Mouse (Mus musculus): ENCODE measurements around the gene Fbxw4. TPM values are rescaled to one million over a fixed set of nuclear protein-coding genes. Genes with fewer than 3 reads are reported as not detected.

Gene Fbxw4
- polyA plus RNA-seq, 1 experiment = 15.5 TPM

DNA sequence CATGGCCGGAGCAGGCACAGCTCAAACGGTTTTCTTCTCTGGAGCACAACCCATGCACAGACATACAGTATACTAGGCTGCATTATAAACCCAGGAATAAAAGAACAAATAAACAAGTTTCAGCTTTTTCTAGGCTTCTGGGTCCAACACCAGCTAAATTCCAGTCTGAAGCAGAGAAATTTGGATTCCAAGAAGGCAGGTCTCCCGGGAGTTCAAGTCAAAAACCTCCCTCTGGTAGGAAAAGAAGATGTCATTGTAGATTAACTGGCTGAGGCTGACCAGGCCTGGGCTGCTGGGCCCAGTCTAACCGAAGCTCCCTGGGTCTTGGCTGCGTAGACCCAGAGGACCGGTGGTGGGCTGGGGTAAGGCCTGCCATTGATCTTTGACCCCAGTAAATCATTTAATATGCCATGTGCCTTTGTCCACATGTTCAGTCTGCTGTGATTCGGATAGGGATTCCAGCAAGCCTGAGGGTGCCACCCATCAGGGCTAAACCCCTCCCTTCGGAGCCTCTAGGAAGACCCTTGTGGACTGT lies 31.0 kb upstream of the Fbxw4 start:
- Histone ChIP-seq H3K9ac (ENCODE audit: low read depth, poor library complexity, severe bottlenecking) (no peak overlapping the region), H3K9me3 (replicated peaks; ENCODE audit: control insufficient read depth, insufficient read depth, low read length, poor library complexity, severe bottlenecking) (no peaks in the 10 kb centered on the region), H3K4me3 (ENCODE audit: low read depth, low read length) (no peak overlapping the region), H3K27me3 (ENCODE audit: control insufficient read depth, insufficient read depth, low read length, poor library complexity, severe bottlenecking) (no peaks in the 10 kb centered on the region), H3K36me3 (ENCODE audit: control insufficient read depth, insufficient read depth, low read length, poor library complexity, severe bottlenecking) (no peaks in the 10 kb centered on the region), H3K4me1 (ENCODE audit: control insufficient read depth, insufficient read depth, low read length) (no peaks in the 10 kb centered on the region), H3K27ac (ENCODE audit: insufficient read depth, low read length) (no peak overlapping the region)
- no peak for TF ChIP-seq CTCF (IDR thresholded peaks at IDR 0.05; ENCODE audit: low read depth, low read length)
- TF ChIP-seq POLR2A (IDR thresholded peaks at IDR 0.05; ENCODE audit: insufficient read depth, low read length) = no peak
- no peak for TF ChIP-seq EP300 (IDR thresholded peaks at IDR 0.05; ENCODE audit: insufficient read depth, low read depth, low read length)

DNA sequence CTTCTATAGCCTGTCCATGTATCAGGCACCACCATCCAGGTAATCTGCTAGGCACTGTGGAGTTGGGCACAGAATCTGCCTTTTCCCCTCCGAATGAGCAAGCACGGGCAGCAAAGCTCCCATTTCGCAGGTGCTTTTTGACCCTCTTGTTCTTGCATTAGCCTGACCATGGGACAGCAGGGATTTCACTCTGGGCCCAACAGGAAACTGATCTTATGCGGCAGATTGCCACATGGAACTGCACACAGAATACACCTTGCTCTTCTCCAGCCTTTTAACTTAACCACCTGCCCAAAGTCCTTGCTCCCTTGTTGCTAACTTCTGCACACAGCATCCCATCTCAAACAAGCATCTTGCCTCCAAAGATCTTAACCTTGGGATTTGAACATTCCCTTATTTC lies 26.9 kb upstream of the Fbxw4 start:
- H3K36me3 ChIP-seq (ENCODE audit: control insufficient read depth, insufficient read depth, low read length, poor library complexity, severe bottlenecking) = no peaks in the 10 kb centered on the region

DNA sequence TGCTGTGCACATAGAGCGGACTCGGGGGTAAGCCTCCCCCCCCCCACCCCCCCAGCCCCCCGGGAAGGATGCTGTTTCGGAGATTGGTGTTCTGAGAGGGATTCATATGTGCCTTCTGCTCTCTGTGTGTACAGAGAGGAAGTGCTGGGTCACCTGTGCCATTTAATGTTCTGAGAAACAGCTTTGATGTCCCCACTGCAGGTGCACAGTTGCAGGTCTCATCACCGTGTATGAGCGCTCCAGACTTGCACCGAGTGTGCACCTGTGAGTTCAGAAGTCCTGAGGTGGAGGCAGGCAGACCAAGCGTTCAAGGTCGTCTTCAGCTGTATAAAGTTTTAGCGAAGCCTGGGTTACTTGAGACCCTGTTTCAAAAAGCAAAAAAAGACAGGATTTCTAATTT lies 23.6 kb upstream of the Fbxw4 start:
- no peaks in the 10 kb centered on the region for H3K4me1 ChIP-seq (ENCODE audit: control insufficient read depth, insufficient read depth, low read length)
- no peak overlapping the region for H3K27ac ChIP-seq (ENCODE audit: insufficient read depth, low read length)
- H3K9ac ChIP-seq (ENCODE audit: low read depth, poor library complexity, severe bottlenecking) = no peak overlapping the region
- H3K4me3 ChIP-seq (ENCODE audit: low read depth, low read length) = no peak overlapping the region
- H3K36me3 ChIP-seq (ENCODE audit: control insufficient read depth, insufficient read depth, low read length, poor library complexity, severe bottlenecking) = no peaks in the 10 kb centered on the region
- TF ChIP-seq EP300 (IDR thresholded peaks at IDR 0.05; ENCODE audit: insufficient read depth, low read depth, low read length) = no peak
- TF ChIP-seq CTCF (IDR thresholded peaks at IDR 0.05; ENCODE audit: low read depth, low read length) = no peak
- no peak for TF ChIP-seq POLR2A (IDR thresholded peaks at IDR 0.05; ENCODE audit: insufficient read depth, low read length)
- no peaks in the 10 kb centered on the region for H3K27me3 ChIP-seq (ENCODE audit: control insufficient read depth, insufficient read depth, low read length, poor library complexity, severe bottlenecking)
- no peaks in the 10 kb centered on the region for H3K9me3 ChIP-seq (replicated peaks; ENCODE audit: control insufficient read depth, insufficient read depth, low read length, poor library complexity, severe bottlenecking)

More for the DNA sequence above, 26.9 kb upstream of the Fbxw4 start:
- TF ChIP-seq EP300 (IDR thresholded peaks at IDR 0.05; ENCODE audit: insufficient read depth, low read depth, low read length) = no peak
- no peak for TF ChIP-seq POLR2A (IDR thresholded peaks at IDR 0.05; ENCODE audit: insufficient read depth, low read length)
- no peak for TF ChIP-seq CTCF (IDR thresholded peaks at IDR 0.05; ENCODE audit: low read depth, low read length)
- H3K9ac ChIP-seq (ENCODE audit: low read depth, poor library complexity, severe bottlenecking) = no peak overlapping the region
- no peaks in the 10 kb centered on the region for H3K9me3 ChIP-seq (replicated peaks; ENCODE audit: control insufficient read depth, insufficient read depth, low read length, poor library complexity, severe bottlenecking)
- H3K27me3 ChIP-seq (ENCODE audit: control insufficient read depth, insufficient read depth, low read length, poor library complexity, severe bottlenecking) = no peaks in the 10 kb centered on the region
- no peaks in the 10 kb centered on the region for H3K4me1 ChIP-seq (ENCODE audit: control insufficient read depth, insufficient read depth, low read length)
- H3K4me3 ChIP-seq (ENCODE audit: low read depth, low read length) = no peak overlapping the region
- no peak overlapping the region for H3K27ac ChIP-seq (ENCODE audit: insufficient read depth, low read length)

- Histone ChIP-seq H3K4me3 (ENCODE audit: low read depth, low read length) (no peak overlapping the region), H3K9ac (ENCODE audit: low read depth, poor library complexity, severe bottlenecking) (no peak overlapping the region), H3K36me3 (ENCODE audit: control insufficient read depth, insufficient read depth, low read length, poor library complexity, severe bottlenecking) (no peaks in the 10 kb centered on the region), H3K27ac (ENCODE audit: insufficient read depth, low read length) (no peak overlapping the region), H3K9me3 (replicated peaks; ENCODE audit: control insufficient read depth, insufficient read depth, low read length, poor library complexity, severe bottlenecking) (no peaks in the 10 kb centered on the region), H3K4me1 (ENCODE audit: control insufficient read depth, insufficient read depth, low read length) (no peaks in the 10 kb centered on the region), H3K27me3 (ENCODE audit: control insufficient read depth, insufficient read depth, low read length, poor library complexity, severe bottlenecking) (peaks cover 5% of the 10 kb centered on the region; the same call in 1 of the 2 replicates)
- TF ChIP-seq POLR2A (IDR thresholded peaks at IDR 0.05; ENCODE audit: insufficient read depth, low read length) (no peak), EP300 (IDR thresholded peaks at IDR 0.05; ENCODE audit: insufficient read depth, low read depth, low read length) (no peak), CTCF (IDR thresholded peaks at IDR 0.05; ENCODE audit: low read depth, low read length) (no peak)
Measured at GRCm38 (mm10) chr19:45680495-45681130, 20.5 kb upstream of the Fbxw4 start.

- H3K4me1 ChIP-seq (ENCODE audit: control insufficient read depth, insufficient read depth, low read length) = no peaks in the 10 kb centered on the region
- no peak overlapping the region for H3K4me3 ChIP-seq (ENCODE audit: low read depth, low read length)
- H3K9ac ChIP-seq (ENCODE audit: low read depth, poor library complexity, severe bottlenecking) = peak overlapping the region; percentile 70; the same call in 1 of the 2 replicates
- no peaks in the 10 kb centered on the region; the same call in 1 of the 2 replicates for H3K9me3 ChIP-seq (replicated peaks; ENCODE audit: control insufficient read depth, insufficient read depth, low read length, poor library complexity, severe bottlenecking)
- no peak for TF ChIP-seq EP300 (IDR thresholded peaks at IDR 0.05; ENCODE audit: insufficient read depth, low read depth, low read length)
- no peak for TF ChIP-seq POLR2A (IDR thresholded peaks at IDR 0.05; ENCODE audit: insufficient read depth, low read length)
- no peak for TF ChIP-seq CTCF (IDR thresholded peaks at IDR 0.05; ENCODE audit: low read depth, low read length)
- H3K36me3 ChIP-seq (ENCODE audit: control insufficient read depth, insufficient read depth, low read length, poor library complexity, severe bottlenecking) = no peaks in the 10 kb centered on the region
- no peak overlapping the region for H3K27ac ChIP-seq (ENCODE audit: insufficient read depth, low read length)
- peaks cover 6% of the 10 kb centered on the region for H3K27me3 ChIP-seq (ENCODE audit: control insufficient read depth, insufficient read depth, low read length, poor library complexity, severe bottlenecking)
Measured at GRCm38 (mm10) chr19:45676723-45677269, 16.7 kb upstream of the Fbxw4 start.
